Mouse (Mus musculus): ENCODE results near the gene Kazn.

DNA sequence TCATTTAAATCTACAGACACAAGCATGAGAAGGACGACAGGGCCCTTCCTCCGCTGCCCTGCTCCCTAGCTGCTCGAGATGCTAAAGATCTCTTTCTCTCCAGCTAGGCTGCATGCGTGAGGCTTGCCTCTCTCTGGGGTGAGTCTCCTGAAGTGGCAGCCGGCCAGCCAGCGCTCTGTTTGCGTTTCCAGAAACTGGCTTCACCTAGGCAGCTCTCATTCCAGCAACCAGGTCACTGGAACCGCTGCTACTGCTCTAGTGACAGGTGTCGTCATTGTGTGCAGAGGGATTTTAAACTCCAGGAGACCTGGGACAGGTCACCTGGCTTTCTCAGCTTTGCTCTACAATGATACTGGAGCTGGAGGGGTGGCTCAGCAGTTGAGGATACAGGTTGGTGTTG is 76.5 kb downstream of the Kazn start:
- TF ChIP-seq CTCF (IDR thresholded peaks at IDR 0.05; ENCODE audit: borderline replicate concordance, control insufficient read depth, extremely low read depth, insufficient read depth, low read length, poor library complexity) (no peak), POLR2A (IDR thresholded peaks at IDR 0.05; ENCODE audit: control insufficient read depth, extremely low read depth, insufficient read depth, low read length, poor library complexity) (no peak)
